8 mouse cellular contexts compared by ENCODE assay signal in genomic region chr9:67758686-67759085, GRCm38 (mm10). TPM values are rescaled to one million over a fixed set of nuclear protein-coding genes. Genes with fewer than 3 reads are reported as not detected.
DNase-seq lines count a peak whose midpoint lies in the region; ATAC-seq and TF ChIP-seq lines count a peak whose summit lies in the region.

No protein-coding gene starts in this region.

- no peak overlapping the region for H3K9ac ChIP-seq in heart, adult 2 months (ENCODE audit: low read depth, low read length)
- no peak overlapping the region for H3K9ac ChIP-seq in intestine, postnatal 0 days (ENCODE audit: low read depth, low read length)
- no peak overlapping the region for H3K9ac ChIP-seq in midbrain, postnatal 0 days (replicated peaks; ENCODE audit: low read length, poor library complexity, severe bottlenecking)

- peak; percentile 77 for DNase-seq in CD4-positive, CD25-positive, alpha-beta regulatory T cell, adult 2 months (ENCODE audit: low read depth, low spot score)
- DNase-seq in adrenal gland, adult 8-10 months: peak; percentile 48
- peak; percentile 59 for DNase-seq in embryo, embryonic 11.5 days (ENCODE audit: low read depth, low spot score)
- DNase-seq in heart, adult 2 months: peak; percentile 40 to 50
- DNase-seq in limb, embryonic 10.5 days (ENCODE audit: low spot score): peak; percentile 61
- peak; percentile 84 for DNase-seq in midbrain, postnatal 0 days (ENCODE audit: low spot score)
- peak; percentile 40 for DNase-seq in yolk sac, embryonic 10.5 days (ENCODE audit: low spot score)

- peak overlapping the region; percentile 93 for H3K4me2 ChIP-seq in intestine, postnatal 0 days (replicated peaks; ENCODE audit: low read depth)
- peak overlapping the region; percentile 88 for H3K4me2 ChIP-seq in midbrain, postnatal 0 days (ENCODE audit: low read depth, low read length, poor library complexity, severe bottlenecking)

- H3K27me3 ChIP-seq in heart, adult 2 months (ENCODE audit: control insufficient read depth, insufficient read depth, low read length): no peaks in the 10 kb centered on the region
- peaks cover 25% of the 10 kb centered on the region for H3K27me3 ChIP-seq in intestine, postnatal 0 days (replicated peaks; ENCODE audit: control insufficient read depth, insufficient read depth, low read length)
- peaks cover 47% of the 10 kb centered on the region for H3K27me3 ChIP-seq in limb, embryonic 10.5 days (ENCODE audit: low read depth, poor library complexity, severe bottlenecking)
- H3K27me3 ChIP-seq in midbrain, postnatal 0 days (ENCODE audit: insufficient read depth, low read length): no peaks in the 10 kb centered on the region

- peaks cover 1% of the 10 kb centered on the region; the same call in 1 of the 2 replicates for H3K4me1 ChIP-seq in heart, adult 2 months (ENCODE audit: control insufficient read depth, insufficient read depth, low read length)
- H3K4me1 ChIP-seq in intestine, postnatal 0 days (replicated peaks; ENCODE audit: control insufficient read depth, insufficient read depth, low read length): no peaks in the 10 kb centered on the region
- peaks cover 19% of the 10 kb centered on the region for H3K4me1 ChIP-seq in limb, embryonic 10.5 days
- H3K4me1 ChIP-seq in midbrain, postnatal 0 days (ENCODE audit: insufficient read depth, low read length): no peaks in the 10 kb centered on the region

- intact Hi-C loops in heart, adult 2 months (cut with DNase I): loop anchor here (1.0 to 5.0 kb wide), 4 partner anchors 44 to 214 kb away; no protein-coding TSS in a partner anchor

- WGBS in heart, adult 2 months: 2% methylated on average over 9 of the region's 9 CpGs
- WGBS in intestine, postnatal 0 days: 4% methylated on average over 9 of the region's 9 CpGs
- 8% methylated on average over 9 of the region's 9 CpGs for WGBS in limb, embryonic 10.5 days
- WGBS in midbrain, postnatal 0 days: 4% methylated on average over 9 of the region's 9 CpGs

- no peak for TF ChIP-seq POLR2A in heart, adult 2 months (IDR thresholded peaks at IDR 0.05; ENCODE audit: insufficient read depth, low read depth, low read length)

- no peak for ATAC-seq in intestine, postnatal 0 days
- ATAC-seq in midbrain, postnatal 0 days (ENCODE audit: low FRiP score): no peak

- no peak overlapping the region for H3K27ac ChIP-seq in heart, adult 2 months
- no peak overlapping the region for H3K27ac ChIP-seq in intestine, postnatal 0 days (ENCODE audit: low read depth, low read length)
- H3K27ac ChIP-seq in limb, embryonic 10.5 days: no peak overlapping the region
- no peak overlapping the region for H3K27ac ChIP-seq in midbrain, postnatal 0 days (ENCODE audit: low read depth, low read length)

- no peaks in the 10 kb centered on the region for H3K79me2 ChIP-seq in heart, adult 2 months (replicated peaks; ENCODE audit: control insufficient read depth, insufficient read depth, low read length)

- peak; percentile 85 for TF ChIP-seq CTCF in heart, adult 2 months (IDR thresholded peaks at IDR 0.05)
- peak; percentile 91 for TF ChIP-seq CTCF in intestine, postnatal 0 days (IDR thresholded peaks at IDR 0.05; ENCODE audit: low read depth)
- TF ChIP-seq CTCF in midbrain, postnatal 0 days (IDR thresholded peaks at IDR 0.05): peak; percentile 90

- no peaks in the 10 kb centered on the region for H3K36me3 ChIP-seq in heart, adult 2 months (ENCODE audit: control insufficient read depth, insufficient read depth, low read length)
- no peaks in the 10 kb centered on the region for H3K36me3 ChIP-seq in intestine, postnatal 0 days (ENCODE audit: control insufficient read depth, insufficient read depth)
- no peaks in the 10 kb centered on the region for H3K36me3 ChIP-seq in limb, embryonic 10.5 days
- H3K36me3 ChIP-seq in midbrain, postnatal 0 days (ENCODE audit: insufficient read depth, low read length): no peaks in the 10 kb centered on the region

- TF ChIP-seq EP300 in heart, adult 2 months (IDR thresholded peaks at IDR 0.05; ENCODE audit: insufficient read depth, low read depth, low read length): 0 out of 2 replicates have a peak, but pooled peaks have one; percentile 46

- H3K4me3 ChIP-seq in heart, adult 2 months: peak overlapping the region; percentile 26
- H3K4me3 ChIP-seq in intestine, postnatal 0 days (ENCODE audit: low read depth, low read length): peak overlapping the region; percentile 56
- 0 out of 2 replicates have a peak overlapping the region, but pooled peaks have one; percentile 65 for H3K4me3 ChIP-seq in limb, embryonic 10.5 days
- peak overlapping the region; percentile 63; the same call in 1 of the 2 replicates for H3K4me3 ChIP-seq in midbrain, postnatal 0 days (ENCODE audit: low read depth, low read length)

- no peaks in the 10 kb centered on the region for H3K9me3 ChIP-seq in intestine, postnatal 0 days (ENCODE audit: control insufficient read depth)
- H3K9me3 ChIP-seq in limb, embryonic 10.5 days (replicated peaks): no peaks in the 10 kb centered on the region
- H3K9me3 ChIP-seq in midbrain, postnatal 0 days (ENCODE audit: low read length): no peaks in the 10 kb centered on the region

RNA-seq across cellular contexts. Expression of gene C2cd4b, which starts 0.6 kb away (rescaled TPM):
- total RNA-seq in adrenal gland, adult 8-10 months (2022): under 1 TPM; 0.51 to 0.98 (median 0.80) TPM
- 1 to 10 TPM in 1 of 2 experiments, under 1 TPM in 1; 0.73 to 1.5 TPM for total RNA-seq in heart, adult 2 months (2021)
- polyA plus RNA-seq in heart, adult 2 months (2012; rRNA removed): 0.53 and 1.0 TPM in 2 replicates
- 2.0 and 3.7 TPM in 2 replicates for polyA plus RNA-seq in intestine, postnatal 0 days (2015; fragmentation: Nextera tagmentation; extraction: Ambion mirVana)
- polyA plus RNA-seq in limb, embryonic 10.5 days (2016; fragmentation: Nextera tagmentation; extraction: Ambion mirVana): 0.14 TPM in 1 of 2 replicates, not detected in the other
- 4.2 and 5.1 TPM in 2 replicates for total RNA-seq in midbrain, postnatal 0 days (2014; rRNA removed)
- polyA plus RNA-seq in midbrain, postnatal 0 days (2015; fragmentation: Nextera tagmentation; extraction: Ambion mirVana): 3.0 and 3.2 TPM in 2 replicates
